Mouse (Mus musculus) 416B (cell line): ENCODE data around the gene Wfdc21.
A peak's percentile ranks its signal among the peaks of the same experiment; 100 is the strongest.

ENCODE experiments used
- DNase-seq: peaks from one replicate; pipeline ENCODE4 v3.0.0; 2011; ENCODE audit warnings: low read depth

Wfdc21 gene

DNA sequence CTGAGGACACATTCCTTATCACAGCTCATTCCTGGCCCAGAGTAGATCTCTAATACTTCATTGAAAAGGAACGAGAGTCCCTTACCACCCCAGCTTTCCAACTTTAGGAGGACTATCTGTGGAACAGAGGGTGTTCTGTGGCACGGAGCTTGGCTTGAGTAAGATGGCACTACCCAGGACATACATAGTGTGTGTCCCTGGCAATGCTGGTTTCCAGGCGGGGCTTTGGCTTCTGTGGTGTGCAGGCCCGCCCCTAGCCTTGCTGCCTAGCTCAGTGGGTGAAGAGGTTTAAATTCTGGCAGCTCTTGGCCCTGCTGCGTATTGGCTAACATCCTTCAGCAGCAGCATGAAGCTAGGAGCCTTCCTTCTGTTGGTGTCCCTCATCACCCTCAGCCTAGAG, at the start of gene Wfdc21:
Gene Wfdc21, plus strand, starts transcription at position 260 of the 400 bp plus-strand sequence.
- DNase-seq = no peak

DNA sequence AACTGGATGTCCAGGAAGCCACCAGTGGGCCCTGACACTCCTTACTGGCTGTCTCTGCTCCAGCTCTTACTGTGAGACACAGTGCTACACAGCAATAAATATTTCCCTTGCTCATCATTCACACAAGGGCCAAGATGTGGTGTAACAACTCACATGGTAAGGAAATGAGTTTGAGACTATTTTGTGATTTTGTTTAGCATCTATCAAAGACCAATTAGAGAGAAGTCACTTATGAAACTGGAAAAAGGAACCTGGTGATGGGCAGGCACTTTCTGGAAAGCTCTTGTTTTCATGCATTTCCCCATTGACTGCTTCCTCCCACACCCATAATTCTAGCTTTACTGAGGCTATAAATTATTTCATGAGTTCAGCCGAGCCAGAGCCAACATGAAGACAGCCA, 43.0 kb upstream of the Wfdc21 start, which contains the start of gene Wfdc17:
Gene Wfdc17, plus strand, starts transcription at position 287 of the 400 bp plus-strand sequence.
- DNase-seq = no peak

DNA sequence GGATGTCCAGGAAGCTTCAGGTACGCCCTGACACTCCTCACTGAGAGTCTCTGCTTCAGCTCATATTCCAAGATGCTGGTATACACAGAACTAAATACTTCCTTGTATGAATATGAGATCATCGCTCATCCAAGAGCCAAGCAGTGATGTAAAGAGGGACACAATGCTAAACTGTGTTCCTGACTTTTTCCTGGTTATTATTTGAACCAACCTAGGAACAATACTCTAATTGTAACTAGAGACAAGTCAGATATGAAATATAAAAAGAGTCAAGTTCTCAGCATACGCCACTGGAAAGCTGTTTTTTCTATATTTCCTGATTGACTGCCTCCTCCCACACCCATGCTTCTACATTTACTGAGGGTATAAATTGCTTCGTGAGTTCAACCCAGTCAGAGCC, 38.0 kb upstream of the Wfdc21 start, which contains the start of gene Wfdc18:
Gene Wfdc18, plus strand, starts transcription at position 301 of the 400 bp plus-strand sequence.
- DNase-seq = no peak

DNA sequence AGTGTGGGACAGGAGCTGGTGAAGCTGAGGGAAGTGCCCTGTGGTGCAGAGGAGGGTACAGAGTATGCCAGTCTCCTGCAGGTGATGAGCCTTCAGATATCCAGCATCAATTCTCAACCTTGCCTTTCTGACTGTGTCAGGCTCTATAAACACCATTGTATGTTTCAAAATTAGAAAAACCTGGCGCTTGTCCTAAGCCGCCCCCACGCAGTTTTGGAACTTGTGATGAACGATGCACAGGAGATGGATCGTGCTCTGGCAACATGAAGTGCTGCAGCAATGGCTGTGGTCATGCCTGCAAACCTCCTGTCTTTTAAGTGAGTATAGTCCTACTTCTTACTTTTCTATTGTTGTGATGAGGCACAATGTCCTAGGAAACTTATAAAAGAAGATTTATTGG, 37.1 kb upstream of the Wfdc21 start:
- DNase-seq = no peak

DNA sequence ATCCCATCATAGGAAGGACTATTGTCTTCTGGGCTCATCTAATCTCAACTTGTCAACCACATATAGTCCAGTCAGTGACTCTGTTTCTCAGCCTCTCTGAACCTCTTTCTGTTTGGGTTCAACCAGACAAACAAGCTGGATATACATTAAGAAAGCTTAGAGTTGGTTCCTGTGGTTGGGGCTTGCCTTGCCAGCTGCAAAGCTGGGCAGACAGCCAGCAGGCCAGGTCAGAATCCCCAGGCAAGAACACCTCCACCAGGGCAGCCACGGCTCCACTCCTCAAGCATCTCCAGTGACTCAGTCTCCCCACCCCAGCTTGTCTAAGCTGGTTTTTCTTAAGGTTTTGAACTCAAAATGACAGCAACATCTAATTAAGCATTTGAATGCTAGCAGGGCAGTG, 34.1 kb upstream of the Wfdc21 start:
- DNase-seq = peak; percentile 13

DNA sequence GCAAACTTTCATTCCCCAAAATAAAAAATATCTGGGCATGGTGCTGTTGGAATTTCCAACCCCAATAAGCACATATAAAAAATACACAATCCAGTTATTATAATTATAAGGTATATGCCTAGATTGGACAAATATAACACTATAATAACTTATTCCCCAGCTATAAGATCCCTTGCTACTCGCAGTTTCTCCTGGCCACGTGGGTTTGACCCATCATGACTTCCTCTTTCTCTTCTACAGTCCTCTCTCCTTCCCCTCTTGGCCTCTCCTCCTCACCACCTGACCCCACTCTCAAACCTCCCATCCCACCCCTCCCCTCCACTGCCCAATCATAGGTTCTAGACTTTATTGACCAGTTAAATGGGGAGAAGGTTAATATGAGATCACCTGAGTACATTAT, 32.8 kb upstream of the Wfdc21 start:
- DNase-seq = peak; percentile 29

DNA sequence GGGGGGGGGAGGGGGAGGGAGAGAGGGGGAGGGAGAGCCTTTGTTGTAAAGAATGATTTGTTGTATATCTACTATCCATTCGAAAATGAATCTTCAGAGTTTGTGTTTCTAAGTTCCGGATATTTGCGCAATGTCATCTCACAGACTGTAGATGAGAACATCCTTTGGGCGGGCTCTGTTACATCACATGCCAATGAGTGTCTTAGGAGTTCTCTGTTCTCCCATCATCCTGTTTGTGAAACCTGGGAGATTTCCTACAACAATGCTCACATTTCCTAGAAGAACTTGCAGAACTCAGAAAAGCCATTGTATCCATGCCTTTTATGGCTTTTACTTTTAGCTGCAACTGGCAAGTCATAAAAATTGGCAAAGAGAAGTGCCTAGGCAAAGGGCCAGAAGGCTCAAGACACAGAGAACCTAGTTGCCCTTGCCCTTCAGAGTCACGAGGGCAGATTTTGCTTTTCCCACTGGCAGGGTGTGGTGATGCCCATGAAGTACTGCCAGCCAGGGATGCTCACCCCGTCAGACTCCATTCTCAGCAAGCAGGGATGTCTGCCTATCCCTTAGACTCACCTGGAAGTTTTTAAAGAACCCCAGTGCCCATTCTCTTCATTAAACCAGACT, 29.6 kb upstream of the Wfdc21 start:
- peak; percentile 47 for DNase-seq

DNA sequence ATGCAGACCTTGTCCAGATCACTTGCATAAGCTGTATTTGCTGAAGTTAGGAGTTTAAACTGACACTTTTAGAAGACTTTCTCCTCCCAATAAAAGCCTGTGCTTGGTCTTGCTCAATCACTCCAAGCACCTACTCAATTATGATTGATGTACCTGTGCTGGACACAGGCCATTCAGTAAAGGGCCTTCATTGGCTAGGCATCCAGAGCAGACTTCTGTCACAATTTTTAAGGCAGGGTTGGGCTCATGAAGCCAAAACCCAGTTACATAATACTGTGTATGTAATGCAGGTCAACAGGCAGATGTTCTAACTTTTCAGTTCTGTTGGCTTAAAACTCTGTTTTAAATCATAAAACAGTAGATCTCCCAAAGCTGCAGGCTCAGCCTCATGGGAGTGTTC, 26.0 kb upstream of the Wfdc21 start:
- DNase-seq = no peak

DNA sequence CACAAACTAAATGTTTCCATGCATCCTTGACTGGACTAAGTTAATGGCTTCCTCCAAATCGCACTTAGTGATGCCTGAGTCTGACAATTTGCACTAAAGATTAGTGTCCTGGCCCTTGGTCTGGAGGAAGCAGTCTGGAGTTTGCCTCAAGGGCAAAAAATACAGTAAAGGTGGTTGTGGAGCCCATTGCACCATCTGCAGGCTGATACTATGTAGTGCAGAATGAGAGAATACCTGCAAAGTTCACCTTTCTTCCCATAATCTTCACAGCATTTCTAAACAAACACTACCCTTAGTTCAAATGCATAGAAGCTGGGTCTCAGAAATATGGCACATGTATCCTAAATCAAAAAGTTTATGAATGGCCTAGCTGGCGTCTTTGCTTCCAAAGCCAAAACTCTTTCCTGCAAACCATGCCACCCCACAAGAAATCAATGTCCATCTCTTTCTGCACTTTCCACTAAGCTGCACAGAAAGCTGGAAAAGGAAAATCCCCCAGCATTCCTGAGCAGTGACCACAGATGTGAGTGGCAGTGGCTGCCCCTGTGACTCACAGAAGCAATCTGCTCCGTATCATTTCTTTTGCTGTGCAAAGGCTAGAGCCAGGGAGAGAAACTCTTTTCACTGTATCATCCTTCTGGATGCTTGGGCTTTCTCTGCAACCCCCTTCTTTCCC, 17.8 kb upstream of the Wfdc21 start:
- peak; percentile 42 for DNase-seq

DNA sequence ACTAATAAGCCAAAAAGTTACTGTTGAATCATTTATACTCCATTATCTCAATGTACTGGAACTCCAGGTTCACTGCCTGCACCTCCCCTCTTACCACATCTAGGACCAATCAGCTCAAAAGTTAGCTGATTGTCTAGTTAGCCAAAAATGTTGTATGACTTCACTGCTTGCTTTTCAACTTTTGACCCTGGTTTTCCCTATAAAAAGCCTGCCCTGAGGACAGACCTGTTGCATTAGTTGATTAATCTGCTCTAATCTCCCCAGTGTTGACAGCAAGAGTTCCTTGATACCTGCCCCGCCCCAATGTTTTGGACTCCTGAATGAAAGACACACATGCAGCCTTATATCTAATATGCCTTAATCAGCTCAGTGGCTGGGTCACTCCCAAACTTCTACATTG, 15.6 kb upstream of the Wfdc21 start:
- DNase-seq = no peak

DNA sequence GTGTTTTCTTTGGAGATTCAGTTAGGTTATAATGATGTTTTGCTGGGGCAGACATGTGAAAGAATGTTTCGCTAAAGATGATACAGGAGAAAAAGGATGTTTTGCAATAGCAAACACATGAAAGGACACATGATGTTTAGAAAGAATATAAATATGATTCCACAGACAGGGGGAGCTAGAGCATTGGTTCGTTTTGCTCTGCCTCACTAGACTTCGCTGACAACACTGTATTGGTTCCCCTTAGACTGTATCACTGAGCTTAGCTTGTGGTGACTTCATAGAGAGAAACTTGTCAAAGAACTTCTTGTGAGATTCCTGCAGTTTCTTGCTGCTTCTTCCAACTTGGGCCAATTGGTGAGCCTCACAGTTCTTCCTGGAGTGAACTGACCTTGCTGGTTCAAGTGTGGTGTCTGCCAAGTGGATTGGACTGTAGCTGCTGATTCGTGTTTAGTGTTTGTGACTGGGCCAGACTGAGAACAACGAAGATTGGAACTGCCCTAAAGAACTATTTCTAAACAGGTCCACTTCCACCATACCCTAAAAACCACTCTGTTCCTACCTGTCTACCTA, 13.6 kb upstream of the Wfdc21 start:
- DNase-seq = peak; percentile 39

DNA sequence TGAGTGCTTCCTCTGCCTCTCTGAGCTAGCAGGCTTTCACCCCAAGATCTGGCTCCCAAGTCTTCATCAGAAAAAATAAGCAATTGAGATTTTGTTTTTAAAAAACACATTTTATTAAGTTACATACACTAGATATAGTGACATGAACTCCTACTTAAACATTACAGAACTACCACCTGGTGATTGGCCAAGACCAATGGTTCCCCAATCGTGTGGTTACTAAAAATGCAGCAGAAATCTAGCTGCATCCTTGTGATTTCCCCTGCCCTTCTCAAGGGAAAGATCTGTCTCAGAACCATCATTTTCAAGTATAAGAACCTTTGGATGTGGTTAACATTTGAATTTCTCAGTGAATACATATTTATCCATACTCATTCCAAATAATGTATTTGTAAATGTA, 12.5 kb upstream of the Wfdc21 start:
- DNase-seq = peak; percentile 13

DNA sequence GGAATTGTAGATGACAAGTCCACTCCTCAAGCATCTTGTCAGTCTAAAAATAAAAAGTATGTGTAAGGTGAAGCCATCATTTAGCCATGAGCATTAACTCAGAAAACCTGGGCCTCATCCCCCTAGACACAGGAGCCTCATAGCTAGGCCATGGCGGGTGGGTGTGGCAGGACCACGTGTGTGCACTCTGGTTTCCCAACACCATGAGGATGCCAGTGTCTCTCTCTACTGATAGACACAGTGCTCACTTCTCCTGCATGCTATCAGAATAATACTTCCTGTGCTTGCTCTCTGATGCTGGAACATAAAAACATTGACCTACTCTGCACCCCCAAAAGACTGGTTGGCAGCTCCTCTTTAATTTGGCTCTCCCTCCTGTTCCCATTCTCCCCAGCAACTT, 10.9 kb upstream of the Wfdc21 start:
- no peak for DNase-seq

DNA sequence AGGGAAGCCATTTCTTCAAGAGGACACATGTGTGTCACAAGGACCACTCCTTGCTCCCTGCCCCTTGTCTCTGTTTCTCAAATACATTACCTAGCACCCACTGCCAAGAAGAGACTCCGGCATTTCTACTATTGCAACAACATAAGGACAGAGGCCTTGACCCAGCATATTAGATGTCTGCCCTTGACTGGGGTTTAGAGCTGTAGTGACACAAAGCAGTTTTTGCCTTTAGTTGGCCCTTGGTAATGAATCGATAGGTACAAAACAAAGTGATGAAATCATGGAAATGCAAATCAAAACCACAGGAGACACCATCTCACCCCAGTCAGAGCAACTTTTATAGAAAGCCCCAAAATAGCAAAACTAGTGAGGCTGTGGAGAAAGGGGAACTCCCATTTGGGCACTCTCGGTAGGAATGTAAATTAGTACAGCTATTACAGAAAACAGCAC, 9.6 kb upstream of the Wfdc21 start:
- DNase-seq = peak; percentile 34

DNA sequence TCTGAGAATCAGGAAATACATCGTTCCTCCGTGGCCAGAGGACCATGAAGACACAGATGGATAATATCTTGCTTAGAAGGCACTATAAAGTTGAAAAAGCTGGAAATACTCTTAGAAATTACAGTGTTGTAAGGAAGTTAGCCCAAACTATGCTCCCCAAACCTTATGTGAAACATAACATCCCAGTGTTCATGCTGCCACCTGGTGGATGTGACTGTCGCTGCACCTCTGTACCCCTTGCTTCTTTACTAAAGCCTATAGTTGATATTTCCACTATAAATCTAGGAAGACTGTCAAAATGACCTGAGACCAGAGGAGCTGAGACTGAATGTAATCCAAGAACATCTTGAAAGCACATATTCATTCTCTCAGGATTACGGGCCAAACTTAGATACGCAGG, 7.5 kb upstream of the Wfdc21 start:
- peak; percentile 74 for DNase-seq

DNA sequence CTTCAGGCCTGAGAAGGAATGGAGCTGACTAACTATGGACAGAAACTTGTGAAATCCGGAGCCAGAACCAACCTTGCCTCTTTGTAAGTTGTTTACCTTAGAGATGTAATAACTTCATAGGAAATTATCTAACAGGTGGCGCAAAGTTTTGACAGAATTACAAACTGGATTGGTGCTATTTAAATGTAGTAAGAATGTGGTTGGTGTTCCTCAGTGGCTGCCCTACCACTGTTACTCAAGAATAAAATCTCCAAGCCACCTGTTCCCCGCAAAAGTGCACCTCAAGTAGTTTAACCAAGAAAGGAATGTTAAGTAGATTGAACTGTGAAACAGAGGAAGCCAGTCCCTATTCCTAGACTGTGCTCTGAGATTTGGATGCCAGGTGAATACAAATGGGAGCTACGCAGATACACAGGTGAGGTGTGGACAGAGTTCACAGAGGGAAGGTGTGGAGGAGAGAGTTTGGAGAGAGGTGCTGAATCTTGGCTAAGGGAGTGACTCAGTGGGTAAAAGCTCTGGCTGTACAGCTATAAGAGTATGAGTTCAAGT, 6.2 kb upstream of the Wfdc21 start:
- DNase-seq = no peak

DNA sequence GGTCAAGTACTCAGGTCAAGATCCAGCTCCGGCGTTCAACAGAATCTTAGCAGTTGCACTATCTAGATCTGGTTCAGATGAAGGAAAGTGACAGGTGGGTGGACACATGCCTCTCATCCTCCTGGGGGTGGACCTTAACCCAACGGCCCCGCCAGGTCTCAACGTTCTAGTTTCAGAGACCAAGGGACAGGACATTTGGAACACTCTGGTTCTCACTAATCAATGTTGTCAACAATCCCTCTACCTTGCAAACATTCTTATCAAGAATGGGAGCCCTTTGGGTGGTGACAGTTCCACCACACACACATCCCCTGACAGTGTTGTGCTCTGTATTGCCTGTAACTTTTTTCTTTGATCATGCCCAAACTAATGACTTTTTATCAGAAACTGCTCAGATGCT, 4.9 kb upstream of the Wfdc21 start:
- no peak for DNase-seq

DNA sequence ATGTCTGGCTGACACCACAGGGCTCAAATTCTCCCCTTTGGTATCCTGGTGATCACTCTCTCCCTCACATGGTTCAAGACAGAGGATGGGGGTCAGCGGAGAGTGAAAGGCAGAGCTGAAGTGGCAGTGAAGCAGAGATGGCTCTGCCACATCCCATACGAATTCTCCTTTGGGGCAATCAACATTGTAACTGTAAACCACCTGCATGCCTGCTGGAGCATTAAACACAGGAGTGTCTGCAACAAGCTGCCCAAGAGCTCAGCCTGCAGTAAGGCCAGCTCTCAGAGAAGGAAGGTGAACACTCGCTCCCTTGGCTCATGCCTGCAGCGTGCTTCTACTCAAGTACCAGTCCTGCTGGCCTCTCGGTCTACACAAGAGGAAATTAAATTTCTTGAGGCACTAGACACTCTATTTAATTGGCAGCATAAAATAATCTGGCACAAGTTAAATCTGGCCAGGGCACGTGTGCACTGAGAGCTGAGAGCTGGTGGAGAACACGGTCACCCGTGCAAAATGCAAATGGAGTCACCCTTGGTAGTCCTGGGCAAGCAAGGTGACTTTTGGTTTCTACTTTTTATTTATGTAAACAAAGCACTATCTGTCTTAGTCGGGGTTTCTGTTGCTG, 3.9 kb upstream of the Wfdc21 start:
- no peak for DNase-seq

DNA sequence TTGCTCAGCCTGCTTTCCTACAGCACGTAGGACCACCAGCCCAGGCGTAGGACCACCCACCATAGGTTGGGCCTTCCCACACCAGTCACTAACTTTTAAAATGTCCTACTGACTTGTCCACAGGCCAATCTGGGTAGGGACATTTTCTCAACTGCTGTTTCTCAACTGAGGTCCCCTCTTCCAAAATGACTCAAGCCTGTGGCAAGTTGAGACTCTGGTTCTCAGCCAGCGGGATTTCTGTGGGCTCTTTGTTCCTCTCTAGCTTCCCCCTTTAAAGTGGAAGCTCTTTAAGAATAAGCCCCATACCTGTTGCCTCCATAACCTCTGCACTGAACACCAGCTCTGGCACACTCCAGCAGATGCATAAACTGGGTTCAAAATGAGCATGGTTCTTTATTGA, 3.2 kb upstream of the Wfdc21 start:
- DNase-seq = peak; percentile 53

DNA sequence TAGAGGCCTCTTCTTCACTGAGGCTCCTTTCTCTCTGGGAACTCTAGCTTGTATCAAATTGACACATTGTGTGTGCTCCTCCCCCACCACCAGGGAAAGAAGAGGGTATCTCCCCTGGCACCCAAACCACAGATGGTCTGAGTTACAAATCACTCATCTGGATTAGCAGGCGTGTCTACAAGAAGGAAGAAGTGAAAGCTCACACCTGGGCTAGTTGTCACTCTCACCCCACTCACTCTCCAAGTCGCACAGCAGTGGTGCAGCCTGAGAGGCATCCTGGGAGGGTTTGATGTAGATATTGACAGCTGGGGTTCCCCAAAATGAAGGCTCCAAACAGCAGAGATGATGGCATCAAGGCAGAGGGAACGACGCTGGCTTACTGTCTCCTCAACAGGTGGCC, 588 bp upstream of the Wfdc21 start:
- DNase-seq = no peak

DNA sequence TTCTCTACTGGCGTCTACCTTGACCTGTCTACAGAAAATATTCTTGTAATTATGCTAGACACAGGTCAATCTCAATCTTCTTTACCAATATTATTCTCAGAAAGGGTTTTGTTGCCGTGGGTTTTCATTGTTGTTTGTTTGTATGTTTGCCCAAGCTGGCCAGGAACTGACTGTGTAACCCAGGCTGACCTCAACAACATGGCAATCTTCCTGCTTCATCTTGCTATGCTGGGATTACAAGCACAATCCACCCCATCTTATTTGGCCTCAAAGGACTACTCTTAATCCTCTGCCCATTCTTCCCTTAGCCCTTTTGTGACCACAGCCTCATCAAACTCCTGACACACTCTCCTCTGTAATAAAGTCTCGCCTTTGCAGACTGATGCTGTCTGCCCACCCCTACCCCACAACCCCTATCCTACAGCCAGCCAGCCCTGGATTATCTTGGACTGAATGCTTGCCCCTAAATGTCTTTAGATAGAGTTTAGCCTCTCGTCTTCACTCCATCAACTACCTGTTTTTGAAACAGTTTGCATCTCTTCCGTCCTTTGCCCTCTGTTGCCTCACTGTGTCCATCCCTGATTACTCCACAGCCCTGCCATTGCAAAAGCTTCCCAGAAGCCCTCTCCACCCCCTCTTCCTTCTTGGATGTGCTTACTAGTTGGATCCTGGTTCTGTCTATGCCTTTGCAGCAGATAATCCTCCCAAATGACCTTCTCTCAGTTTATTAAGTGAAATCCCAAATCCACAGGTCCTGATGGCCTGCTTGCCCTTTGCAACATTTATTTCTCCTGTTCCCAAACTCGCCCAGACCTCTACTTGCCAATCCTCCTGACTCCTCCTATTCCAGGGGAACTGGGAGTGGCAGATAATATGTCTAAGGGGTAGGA, 881 bp downstream of the Wfdc21 start:
- DNase-seq = no peak
